Mouse (Mus musculus) urinary bladder, postnatal 14 days (tissue): ENCODE data around the gene Rictor.
"Not testable (repeated sequence)": the region's sequence is repeated elsewhere in the genome, so short reads cannot be mapped to it uniquely, and the experiment has no call there.

Experiments used
- DNase-seq: peaks from one replicate; pipeline ENCODE4 v3.0.0; 2021; ENCODE audit warnings: low spot score

The Rictor gene

DNA sequence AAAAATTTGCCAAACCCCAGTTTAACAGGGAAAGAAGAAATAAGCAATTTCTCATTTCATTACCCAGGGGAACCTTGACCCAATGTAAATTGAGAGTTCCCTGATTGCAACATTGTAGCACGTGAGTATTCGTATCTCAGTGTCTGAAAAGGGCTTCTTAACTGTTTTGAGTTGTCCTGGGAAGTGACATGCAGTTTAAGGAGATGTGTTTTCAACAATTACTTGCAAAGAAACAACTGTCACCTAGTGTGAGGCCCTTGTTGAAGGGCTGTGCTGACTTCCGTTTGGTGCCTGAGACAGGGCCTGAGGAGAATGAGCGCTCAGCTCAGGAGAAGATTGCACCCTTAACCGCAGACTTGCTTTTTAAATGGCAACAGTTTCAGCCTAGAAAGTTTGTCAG, 24.9 kb downstream of the Rictor start:
- DNase-seq = no peak

DNA sequence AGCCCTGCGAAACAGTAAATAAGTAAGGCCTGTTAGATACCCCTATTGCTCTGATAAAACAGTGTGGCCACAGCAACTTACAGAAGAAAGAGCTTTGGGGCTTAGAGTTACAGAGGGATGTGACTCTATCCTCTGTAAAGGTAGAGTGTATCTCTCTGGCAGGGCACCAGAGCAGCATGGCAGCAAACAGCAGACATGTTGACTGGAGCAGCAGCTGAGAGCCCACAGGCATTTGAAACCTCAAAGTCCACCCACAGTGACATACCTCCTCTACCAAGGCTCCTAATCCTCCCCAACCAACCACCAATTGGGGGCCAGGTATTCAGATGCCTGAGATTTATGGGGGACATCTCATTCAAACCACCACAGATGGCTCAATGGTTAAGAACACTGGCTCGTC, 31.0 kb downstream of the Rictor start:
- DNase-seq = no peak

DNA sequence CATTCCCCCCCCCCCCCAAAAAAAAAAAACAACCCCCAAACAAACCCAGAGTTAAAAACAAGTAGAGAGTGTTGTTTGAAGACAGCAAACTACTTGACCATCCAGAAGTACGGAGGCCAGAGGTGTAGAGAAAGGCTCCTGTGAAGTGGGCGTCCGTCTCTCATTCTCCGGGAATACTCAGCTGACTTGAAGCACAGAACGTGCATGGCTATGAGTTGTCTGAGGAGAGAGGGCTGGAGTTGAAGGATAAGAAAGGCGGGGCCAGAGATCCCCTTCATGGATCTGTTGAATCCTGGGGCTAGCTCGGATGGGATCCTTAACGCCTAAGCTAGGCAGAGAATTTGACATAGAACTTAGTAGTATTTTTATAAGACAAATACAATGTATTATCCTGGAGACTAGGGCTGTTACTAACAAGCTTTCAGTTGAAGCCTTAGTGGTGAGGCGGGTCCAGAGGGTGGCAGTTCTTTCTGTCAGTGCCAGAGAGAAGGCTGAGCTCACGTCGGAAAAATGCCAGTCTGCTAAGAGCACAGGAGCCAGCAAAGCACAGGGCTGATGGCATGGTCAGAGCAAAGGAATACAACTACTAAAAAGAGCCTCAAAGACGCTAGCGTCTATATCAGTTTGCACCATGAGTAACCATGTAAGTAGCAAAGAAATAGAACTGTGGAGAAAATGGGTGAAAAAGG, 34.3 kb downstream of the Rictor start:
- DNase-seq = no peak

DNA sequence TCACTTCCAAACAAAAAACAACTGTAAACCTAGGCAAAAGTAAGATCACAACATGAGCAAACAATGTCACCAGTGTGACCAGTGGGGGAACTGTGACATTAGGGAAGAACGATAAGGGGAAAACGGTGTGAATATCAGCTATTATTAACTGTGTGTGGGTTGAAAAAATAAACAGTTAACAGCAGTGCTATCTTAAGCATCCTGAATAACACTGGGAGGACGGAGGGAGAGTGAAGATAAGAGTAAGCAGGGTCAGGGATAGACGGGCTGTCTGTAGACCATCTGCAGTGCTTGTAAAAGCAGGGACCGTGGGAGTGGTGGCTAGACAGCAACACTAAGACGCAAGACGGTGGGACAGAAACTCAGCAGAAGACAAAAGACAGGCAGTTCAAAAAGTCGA, 35.5 kb downstream of the Rictor start:
- no peak for DNase-seq

DNA sequence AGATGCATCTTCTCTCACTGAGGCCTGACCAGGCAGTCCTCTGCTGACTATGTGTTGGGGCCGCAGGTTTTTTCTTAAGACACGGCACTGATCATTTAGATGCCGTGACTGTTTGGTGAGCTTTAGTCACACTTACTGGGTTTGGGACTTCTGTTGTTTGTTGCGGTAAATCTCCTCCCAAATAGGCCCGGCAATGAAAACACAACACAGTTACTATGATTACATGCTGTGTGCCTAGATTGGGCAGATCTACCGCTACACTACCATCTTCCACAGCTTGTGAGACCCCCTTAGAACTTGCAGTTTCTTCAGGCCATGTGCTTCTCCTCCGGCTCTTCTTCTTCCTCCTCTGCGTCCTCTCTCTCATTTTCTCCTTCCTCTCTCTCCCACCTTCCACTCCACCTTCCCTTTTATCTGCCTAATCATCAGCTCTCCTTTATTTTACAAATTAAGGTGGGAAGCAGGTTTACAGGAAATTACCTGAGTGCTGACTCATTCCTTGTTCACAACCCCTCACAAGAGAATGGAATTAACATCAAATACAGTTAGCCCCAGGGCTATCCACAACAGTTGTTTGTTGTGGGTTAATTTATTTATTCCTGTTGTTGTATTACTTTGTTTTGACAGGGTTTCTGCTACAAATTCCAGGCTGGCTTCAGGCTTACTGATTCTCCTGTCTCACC, 38.3 kb downstream of the Rictor start:
- not testable (repeated sequence) for DNase-seq

DNA sequence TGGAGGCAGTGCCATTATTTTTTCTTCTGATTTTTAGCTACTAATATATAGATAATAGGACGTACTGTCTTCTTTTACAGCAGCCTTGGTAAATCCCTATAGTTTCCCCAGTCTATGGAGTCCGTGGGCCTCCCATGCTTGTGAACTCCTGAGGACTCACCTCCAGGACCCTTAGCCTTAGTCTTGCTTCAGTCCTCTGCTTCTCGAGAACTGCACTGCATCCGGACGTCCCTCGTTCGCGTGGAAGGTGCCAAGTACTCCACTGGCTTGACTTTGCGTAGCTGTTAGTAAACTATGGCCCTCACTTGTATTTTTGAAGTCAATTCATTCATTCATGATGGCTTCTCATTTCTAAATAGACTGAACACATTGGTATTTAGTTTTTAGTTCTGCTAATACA, 38.8 kb downstream of the Rictor start:
- DNase-seq = no peak

DNA sequence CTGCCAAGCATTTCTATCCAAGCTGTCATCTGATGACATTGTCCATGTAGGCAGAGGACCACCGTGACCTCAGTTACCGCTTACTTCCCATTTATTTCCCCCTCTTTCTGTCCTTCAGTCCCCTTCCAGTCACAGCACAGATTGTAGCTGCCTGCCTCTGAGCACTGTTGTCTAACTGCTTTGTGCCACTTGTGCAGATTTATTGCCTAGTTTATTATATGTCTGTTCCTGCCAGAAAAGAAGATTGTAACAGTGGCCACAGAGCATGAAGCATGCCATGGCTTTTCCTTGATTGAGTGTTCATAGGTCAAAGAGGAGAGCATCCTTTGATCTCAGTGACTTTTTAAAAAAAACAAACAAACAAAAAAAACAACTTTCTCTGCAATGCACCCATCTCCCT, 46.2 kb downstream of the Rictor start:
- no peak for DNase-seq

DNA sequence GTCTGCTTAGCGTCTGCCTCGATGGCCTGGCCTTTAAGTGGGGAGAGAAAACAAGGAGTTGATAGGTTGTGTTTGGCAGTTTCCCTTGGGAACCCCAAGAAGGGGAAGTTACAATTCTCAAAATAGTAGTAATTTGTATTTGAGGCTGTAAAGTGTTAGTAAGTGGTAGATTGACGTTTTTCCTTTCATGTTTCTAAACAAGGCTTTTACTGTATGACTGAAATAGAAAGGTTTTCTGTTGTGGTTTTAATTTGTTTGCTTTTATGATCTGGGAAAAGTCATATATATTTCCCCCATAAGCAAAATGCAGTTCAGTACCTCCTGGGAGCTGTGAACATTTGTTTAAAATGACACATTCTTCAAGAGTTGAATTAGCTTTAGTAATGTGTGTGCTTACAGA, 64.1 kb downstream of the Rictor start:
- no peak for DNase-seq

DNA sequence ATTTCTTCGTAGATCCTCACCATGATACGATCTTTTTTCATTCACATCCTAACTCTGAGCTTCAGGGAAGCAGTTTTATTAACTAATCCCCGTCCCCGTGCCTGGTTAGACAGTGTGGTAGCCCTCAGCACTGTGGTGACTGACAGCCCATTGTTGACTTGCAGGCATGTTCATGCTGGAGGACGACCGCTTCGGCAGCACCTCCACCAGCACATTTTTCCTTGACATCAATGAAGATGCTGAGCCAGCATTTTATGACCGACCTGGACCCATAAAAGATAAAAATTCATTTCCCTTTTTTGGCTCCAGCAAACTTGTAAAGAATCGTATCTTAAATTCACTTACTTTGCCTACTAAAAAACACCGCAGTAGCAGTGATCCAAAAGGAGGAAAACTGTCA, 78.0 kb downstream of the Rictor start:
- no peak for DNase-seq

DNA sequence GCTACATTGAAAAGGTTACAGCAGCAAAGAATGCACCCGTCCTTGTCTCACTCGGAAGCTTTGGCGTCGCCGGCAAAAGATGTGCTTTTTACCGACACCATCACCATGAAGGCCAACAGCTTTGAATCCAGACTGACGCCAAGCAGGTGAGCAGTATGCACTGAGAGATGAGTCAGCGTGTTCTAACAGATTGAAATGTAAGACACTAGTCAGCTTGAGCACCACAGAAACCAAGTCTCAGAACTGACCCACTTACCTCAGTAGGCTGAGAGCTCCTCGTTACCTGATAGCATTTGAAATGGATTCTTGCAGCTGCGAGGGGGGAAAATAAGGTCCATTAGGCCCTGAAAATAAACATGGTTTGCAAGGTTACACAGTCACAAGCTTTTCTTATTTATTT, 79.1 kb downstream of the Rictor start:
- no peak for DNase-seq

DNA sequence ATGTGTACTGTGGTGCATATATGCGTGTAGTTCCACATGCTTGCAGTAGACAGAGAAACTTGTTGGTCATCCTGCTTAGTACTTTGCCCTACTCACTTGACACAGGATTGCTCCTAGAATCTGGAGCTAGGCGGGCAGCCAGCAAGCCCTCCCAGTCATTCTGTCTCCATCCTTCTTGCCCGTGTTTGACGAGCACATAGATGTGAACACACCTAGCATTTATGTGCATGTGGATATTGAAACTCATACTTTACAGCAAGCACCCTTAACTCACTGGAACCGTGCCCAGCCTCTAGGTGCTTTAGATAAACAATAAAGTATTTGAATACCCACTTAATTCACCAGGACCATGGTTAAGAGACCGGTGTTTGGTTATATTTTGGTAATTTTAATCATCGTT, 81.8 kb downstream of the Rictor start:
- DNase-seq = no peak

DNA sequence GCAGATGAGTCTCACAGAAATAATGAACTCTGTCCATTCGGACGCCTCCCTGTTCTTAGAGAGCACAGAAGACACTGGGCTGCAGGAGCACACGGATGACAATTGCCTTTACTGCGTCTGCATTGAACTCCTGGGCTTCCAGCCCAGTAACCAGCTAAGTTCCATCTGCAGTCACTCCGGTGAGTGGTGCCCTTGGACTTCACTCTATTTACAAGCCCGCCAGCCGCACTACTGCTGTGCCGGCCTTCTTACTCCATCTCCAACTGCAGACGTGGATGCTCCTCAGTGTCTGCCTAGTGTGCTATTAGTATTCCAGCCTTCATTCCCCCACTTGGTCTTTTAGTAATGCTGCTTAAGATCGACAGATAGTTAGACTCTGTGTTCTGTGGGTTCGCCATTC, 83.5 kb downstream of the Rictor start:
- no peak for DNase-seq

DNA sequence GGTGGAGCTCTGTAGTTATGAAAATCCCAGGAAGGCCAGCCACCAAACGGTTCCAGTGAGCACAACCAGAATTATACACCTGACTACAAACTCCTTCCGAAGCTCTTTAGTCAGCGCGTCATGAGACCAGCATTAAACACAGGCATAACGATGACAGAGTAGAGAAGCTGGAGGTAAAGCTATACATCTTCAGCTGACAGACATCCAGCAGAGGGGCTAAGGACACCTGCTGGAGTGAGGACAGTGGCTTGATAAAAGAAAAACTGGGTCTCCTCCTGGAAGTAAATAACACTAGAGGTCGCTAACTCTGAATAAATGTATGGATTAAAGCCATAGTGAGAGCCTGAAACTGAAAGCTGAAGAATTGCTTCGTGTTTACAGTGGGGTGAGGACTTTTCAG, 84.7 kb downstream of the Rictor start:
- no peak for DNase-seq

DNA sequence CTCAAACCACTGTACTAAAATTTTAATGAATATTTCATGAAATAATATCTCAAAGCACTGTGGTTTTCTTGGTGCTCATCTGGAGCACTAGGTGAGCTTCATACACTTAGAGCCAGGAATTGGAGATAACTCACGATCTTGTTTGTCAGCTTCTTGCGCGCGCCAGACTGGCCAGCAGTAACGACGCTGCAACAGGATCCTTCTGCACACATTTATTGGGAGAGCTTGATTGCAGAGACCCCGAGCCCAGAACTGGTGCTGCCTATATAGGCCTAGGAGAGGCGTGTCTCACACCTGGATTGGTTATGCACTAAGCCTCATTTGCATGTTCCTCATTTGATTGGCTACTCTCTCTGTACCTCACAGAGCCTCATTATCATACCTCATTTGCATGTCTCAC, 93.0 kb downstream of the Rictor start:
- DNase-seq = not testable (repeated sequence)

DNA sequence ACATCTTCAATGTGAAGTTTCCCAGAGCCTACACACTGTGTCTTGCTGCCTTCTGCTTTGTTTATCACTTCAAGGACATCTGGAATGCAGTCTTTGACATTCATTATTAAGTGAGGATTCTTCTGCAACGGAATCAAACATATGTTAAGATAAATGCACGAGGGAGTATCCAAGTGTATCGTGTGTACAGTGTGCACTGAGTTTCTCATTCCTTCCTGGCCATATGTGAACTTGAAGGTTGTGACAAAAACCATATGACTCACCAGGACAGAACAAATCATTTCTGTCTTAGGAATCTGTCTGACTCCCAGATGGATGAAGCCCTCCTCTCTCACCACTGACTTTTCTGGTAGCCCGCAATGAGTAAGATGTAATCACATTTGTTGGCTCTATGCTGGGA, 107.6 kb downstream of the Rictor start:
- DNase-seq = no peak

DNA sequence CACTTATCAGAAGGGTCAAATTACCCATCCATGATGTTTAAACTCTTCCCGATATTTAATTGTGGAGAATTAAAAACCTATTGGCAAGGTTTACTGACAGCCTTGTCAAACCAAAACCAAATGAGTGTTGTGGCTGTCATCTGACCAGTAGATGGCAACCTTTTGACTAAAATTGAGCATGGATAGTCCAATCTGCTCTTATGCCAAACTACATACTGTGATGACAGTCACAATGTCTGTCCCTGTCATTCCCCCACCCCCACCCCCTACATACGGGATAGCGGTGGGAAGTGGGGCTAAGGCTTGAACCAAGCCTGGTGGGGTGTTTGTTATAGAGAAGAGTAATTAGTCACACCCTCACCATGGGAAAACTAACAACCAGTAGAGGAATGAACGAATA, 132.0 kb downstream of the Rictor start:
- no peak for DNase-seq

DNA sequence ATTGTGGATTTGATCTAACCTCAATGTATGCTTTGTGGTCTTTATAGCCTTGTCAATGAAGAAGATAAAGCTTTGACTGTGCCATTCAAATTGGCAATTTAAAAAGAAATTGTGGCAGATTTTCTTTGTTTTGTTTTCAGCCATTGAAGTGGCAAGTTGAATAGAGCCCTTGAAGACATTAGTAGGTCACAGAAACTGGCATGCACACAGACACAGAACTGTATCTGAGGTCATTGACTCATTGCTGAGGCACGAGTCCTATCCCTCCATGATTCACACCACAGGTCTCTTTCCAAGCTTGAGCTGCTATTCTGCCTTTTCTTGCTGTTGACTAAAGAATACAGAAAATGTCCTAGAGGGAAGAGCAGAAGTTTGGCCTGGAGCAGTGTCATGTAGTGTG, 141.7 kb downstream of the Rictor start:
- no peak for DNase-seq
